In the genomic region with DNA sequence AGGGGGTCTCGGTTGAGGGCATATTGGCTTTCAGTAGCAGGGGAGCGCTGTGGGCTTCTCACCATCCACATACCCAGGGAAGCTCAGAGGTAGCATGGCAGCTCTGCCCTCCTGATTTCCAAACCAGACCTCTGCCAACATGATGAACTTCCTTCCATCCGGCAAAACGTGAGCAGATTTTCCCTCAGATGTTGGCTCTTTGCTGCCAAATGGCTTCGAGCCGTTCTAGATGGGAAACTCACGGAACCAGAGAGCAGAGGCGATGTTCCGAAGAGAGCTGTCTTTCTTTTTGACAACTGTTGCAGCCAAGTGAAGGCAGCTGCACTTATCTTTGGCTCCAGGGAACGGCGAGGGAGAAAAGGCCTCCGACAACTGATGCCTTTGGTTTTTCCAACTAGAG, we compare ENCODE assay signal across 13 mouse cellular contexts.
DNase-seq lines count a peak whose midpoint lies in the region.
"Had no signal": no experiment of that assay in that cellular context is flagged by ENCODE, and none has a peak within 500 bp of the region (broad histone marks: within the 10 kb centered on the region; RNA-seq: fewer than 3 reads in every experiment).

No protein-coding gene starts in this region.

- peak; percentile 21 to 27 for DNase-seq in cerebellum, postnatal 14 days
- DNase-seq in cerebellum, postnatal 36 days: no peak
- peak; percentile 15 for DNase-seq in layer of hippocampus, adult 11-12 months (ENCODE audit: low spot score)
- DNase-seq in layer of hippocampus, postnatal 25 days (ENCODE audit: extremely low spot score in 1 of 2, low spot score in 1 of 2): no peak
- DNase-seq in brain, adult 2 months (ENCODE audit: low read depth, low spot score): peak; percentile 37
- peak; percentile 46 to 49 for DNase-seq in layer of hippocampus, postnatal 14 days (ENCODE audit: low spot score in 2 of 2)
- DNase-seq in kidney, adult 9 months: no peak
- DNase-seq: adrenal gland, postnatal 10 days; cerebellum, adult 18-20 months; cerebellum, adult 9-11 months; gastrocnemius, postnatal 14 days; heart, adult 2 months; heart, postnatal 36 days had no signal

Comparison
In these comparisons a context has a peak if more than half of its experiments do, and no peak if none do; other contexts are left out.
1. DNase-seq: peak in cerebellum, postnatal 14 days (2 of 2), layer of hippocampus, adult 11-12 months (single experiment), brain, adult 2 months (single experiment) and layer of hippocampus, postnatal 14 days (2 of 2); none in cerebellum, postnatal 36 days (0 of 2), layer of hippocampus, postnatal 25 days (0 of 2) and kidney, adult 9 months (single experiment).